Mouse (Mus musculus): ENCODE measurements around the gene Lrit2. TPM values are rescaled to one million over a fixed set of nuclear protein-coding genes. Genes with fewer than 3 reads are reported as not detected.

The Lrit2 gene
- total and polyA plus RNA-seq, 3 experiments, result not detected

- Histone ChIP-seq H3K4me1 (ENCODE audit: control insufficient read depth in 1 of 2, insufficient read depth in 2 of 2, low read length in 2 of 2) (no peaks in the 10 kb centered on the region), H3K79me2 (ENCODE audit: control insufficient read depth, insufficient read depth, low read length, poor library complexity) (no peaks in the 10 kb centered on the region), H3K9me3 (replicated peaks; ENCODE audit: insufficient read depth, low read length) (no peaks in the 10 kb centered on the region), H3K36me3 (ENCODE audit: control insufficient read depth in 1 of 2, insufficient read depth in 2 of 2, low read length in 2 of 2) (no peaks in the 10 kb centered on the region), H3K4me3 (ENCODE audit: control insufficient read depth in 1 of 2, insufficient read depth in 1 of 2, low read depth in 2 of 2, low read length in 2 of 2) (no peak within 1 kb of the TSS), H3K27ac (ENCODE audit: control insufficient read depth, low read depth, low read length) (no peak within 1 kb of the TSS), H3K9ac (ENCODE audit: control insufficient read depth, low read depth, low read length, poor library complexity, severe bottlenecking) (no peak within 1 kb of the TSS), H3K27me3 (ENCODE audit: control insufficient read depth in 1 of 2, insufficient read depth in 2 of 2, low read length in 2 of 2) (no peaks in the 10 kb centered on the region)
- TF ChIP-seq SMC3 (IDR thresholded peaks at IDR 0.05; ENCODE audit: low read depth, low read length) (no peak), GABPA (IDR thresholded peaks at IDR 0.05; ENCODE audit: low read depth, low read length) (no peak), MAX (IDR thresholded peaks at IDR 0.05; ENCODE audit: low read length) (no peak), NELFE (IDR thresholded peaks at IDR 0.05; ENCODE audit: low read depth, low read length) (no peak)
- DNase-seq (ENCODE audit: low read depth, low spot score), result no peak
Observed at GRCm38 (mm10) chr14:37113922-37114321, 46.2 kb downstream of the Lrit2 start, which contains the start of gene 2610528A11Rik. Gene 2610528A11Rik (minus strand): TSS chr14:37114022.

DNA sequence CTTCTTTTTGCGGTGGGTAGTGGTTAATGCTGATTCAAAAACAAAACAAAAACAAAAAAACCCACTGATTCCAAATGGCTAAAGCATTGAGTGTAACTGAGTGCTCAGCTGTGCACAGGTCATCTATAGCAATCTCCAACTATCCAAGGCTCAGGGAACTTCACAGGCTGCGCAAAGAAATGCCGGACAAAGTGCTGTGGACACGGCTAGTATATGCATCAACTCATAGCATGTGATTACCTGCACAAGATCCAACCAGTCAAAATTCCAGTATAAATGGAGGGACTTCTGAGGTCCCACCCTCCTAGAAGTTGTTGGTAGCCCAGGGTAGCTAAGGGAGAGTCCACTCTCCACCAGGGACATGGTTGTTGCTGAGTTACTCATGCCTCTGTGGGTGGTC lies 51.5 kb downstream of the Lrit2 start:
- H3K9ac ChIP-seq (ENCODE audit: control insufficient read depth, low read depth, low read length, poor library complexity, severe bottlenecking), result no peak overlapping the region
- no peaks in the 10 kb centered on the region for H3K27me3 ChIP-seq (ENCODE audit: control insufficient read depth in 1 of 2, insufficient read depth in 2 of 2, low read length in 2 of 2)
- TF ChIP-seq POLR2AphosphoS2 (IDR thresholded peaks at IDR 0.05; ENCODE audit: low read length) (peak; percentile 20; the same call in 1 of the 2 replicates), MEF2A (IDR thresholded peaks at IDR 0.05; ENCODE audit: extremely low read depth, insufficient replicate concordance, low read depth, low read length, poor library complexity, severe bottlenecking) (no peak), ZMIZ1 (IDR thresholded peaks at IDR 0.05; ENCODE audit: low read depth, low read length) (no peak), POLR2AphosphoS5 (IDR thresholded peaks at IDR 0.05; ENCODE audit: borderline replicate concordance, low read depth, low read length) (no peak), HCFC1 (IDR thresholded peaks at IDR 0.05; ENCODE audit: low read depth, low read length) (no peak), JUND (IDR thresholded peaks at IDR 0.05; ENCODE audit: low read depth, low read length) (no peak), USF1 (IDR thresholded peaks at IDR 0.05; ENCODE audit: low read depth, low read length) (no peak)
- no peaks in the 10 kb centered on the region for H3K4me1 ChIP-seq (ENCODE audit: control insufficient read depth in 1 of 2, insufficient read depth in 2 of 2, low read length in 2 of 2)
- no peak overlapping the region for H3K4me3 ChIP-seq (ENCODE audit: control insufficient read depth in 1 of 2, insufficient read depth in 1 of 2, low read depth in 2 of 2, low read length in 2 of 2)
- DNase-seq (ENCODE audit: low read depth, low spot score), result no peak
- H3K79me2 ChIP-seq (ENCODE audit: control insufficient read depth, insufficient read depth, low read length, poor library complexity), result no peaks in the 10 kb centered on the region
- H3K9me3 ChIP-seq (replicated peaks; ENCODE audit: insufficient read depth, low read length), result no peaks in the 10 kb centered on the region
- H3K27ac ChIP-seq (ENCODE audit: control insufficient read depth, low read depth, low read length), result no peak overlapping the region
- H3K36me3 ChIP-seq (ENCODE audit: control insufficient read depth in 1 of 2, insufficient read depth in 2 of 2, low read length in 2 of 2), result peaks cover 0 to 25% of the 10 kb centered on the region in 2 experiments; a peak in 2 of 4 replicates

Other genes with a start within 250 kb of the Lrit2 start
- gene Ccser2, start 99.2 kb upstream of the Lrit2 start, total RNA-seq (2012; rRNA removed), result 3.0 and 3.9 TPM in 2 replicates
- 1 to 10 TPM in 1 of 2 experiments, not detected in 1; 4.2 TPM for gene Ccser2, start 99.2 kb upstream of the Lrit2 start, polyA plus RNA-seq (2012; ENCODE audit: insufficient read depth in 1 of 2, insufficient read length in 2 of 2, low read depth in 1 of 2, low replicate concordance in 2 of 2, missing spikeins in 1 of 2)
- gene Rgr, start 19.0 kb upstream of the Lrit2 start, total RNA-seq (2012; rRNA removed), result not detected in 2 replicates
- not detected for gene Rgr, start 19.0 kb upstream of the Lrit2 start, polyA plus RNA-seq (2012; ENCODE audit: insufficient read depth in 1 of 2, insufficient read length in 2 of 2, low read depth in 1 of 2, low replicate concordance in 2 of 2, missing spikeins in 1 of 2)
- gene Lrit1, start 13.1 kb upstream of the Lrit2 start, total RNA-seq (2012; rRNA removed), result not detected in 2 replicates
- not detected for gene Lrit1, start 13.1 kb upstream of the Lrit2 start, polyA plus RNA-seq (2012; ENCODE audit: insufficient read depth in 1 of 2, insufficient read length in 2 of 2, low read depth in 1 of 2, low replicate concordance in 2 of 2, missing spikeins in 1 of 2)
- gene Cdhr1, start 30.4 kb downstream of the Lrit2 start, total RNA-seq (2012; rRNA removed), result not detected in 2 replicates
- gene Cdhr1, start 30.4 kb downstream of the Lrit2 start, polyA plus RNA-seq (2012; ENCODE audit: insufficient read depth in 1 of 2, insufficient read length in 2 of 2, low read depth in 1 of 2, low replicate concordance in 2 of 2, missing spikeins in 1 of 2), result not detected
- not detected in 2 replicates for gene 2610528A11Rik, start 46.1 kb downstream of the Lrit2 start, total RNA-seq (2012; rRNA removed)
- gene 2610528A11Rik, start 46.1 kb downstream of the Lrit2 start, polyA plus RNA-seq (2012; ENCODE audit: insufficient read depth in 1 of 2, insufficient read length in 2 of 2, low read depth in 1 of 2, low replicate concordance in 2 of 2, missing spikeins in 1 of 2), result under 1 TPM in 1 of 2 experiments, not detected in 1; 0.14 TPM
- gene Ghitm, start 67.3 kb downstream of the Lrit2 start, total RNA-seq (2012; rRNA removed), result 138 and 178 TPM in 2 replicates
- 100 to 1,000 TPM; 108 to 279 TPM for gene Ghitm, start 67.3 kb downstream of the Lrit2 start, polyA plus RNA-seq (2012; ENCODE audit: insufficient read depth in 1 of 2, insufficient read length in 2 of 2, low read depth in 1 of 2, low replicate concordance in 2 of 2, missing spikeins in 1 of 2)

Data from MEL (cell line).